Mouse (Mus musculus) midbrain, embryonic 11.5 days (tissue): ENCODE measurements at regions not wholly inside any gene's neighbourhood (a gene's known extent, or its start where the extent isn't known, plus 50 kb on each side); places are given as distances from the start of the nearest gene placed in this dataset.

Experiments
- ATAC-seq: fragments of 200-750 bp; cut with Nextera tagmentation; 2 replicates; pipeline ENCODE4 v1.8.0; 2017; ENCODE audit warnings: moderate TSS enrichment, moderate library complexity; ENCODE audit not compliant: low FRiP score
- DNase-seq: peaks from one replicate; pipeline ENCODE4 v3.0.0; 2015; ENCODE audit warnings: low spot score; ENCODE audit errors: missing footprints
- H3K27ac ChIP-seq: fragments of 300-500 bp; sonication (generic); 2 replicates; pipeline ENCODE4 v1.5.1; 2014; ENCODE audit warnings: low read depth, low read length
- H3K27me3 ChIP-seq: fragments of 300-500 bp; sonication (generic); 2 replicates; pipeline ENCODE4 v1.6.1; 2014; ENCODE audit warnings: mild to moderate bottlenecking, low read length, moderate library complexity, mixed read lengths; ENCODE audit not compliant: control insufficient read depth, insufficient read depth
- H3K36me3 ChIP-seq: fragments of 300-500 bp; sonication (generic); 2 replicates; pipeline ENCODE4 v1.6.1; 2014; ENCODE audit warnings: mild to moderate bottlenecking, low read length, moderate library complexity, mixed read lengths; ENCODE audit not compliant: control insufficient read depth, insufficient read depth
- H3K4me1 ChIP-seq: fragments of 300-500 bp; sonication (generic); 2 replicates; pipeline ENCODE4 v1.6.1; 2014; ENCODE audit warnings: low read length; ENCODE audit not compliant: control insufficient read depth, insufficient read depth
- H3K4me2 ChIP-seq: fragments of 300-500 bp; sonication (generic); 2 replicates; pipeline ENCODE4 v1.6.1; 2014; ENCODE audit warnings: mild to moderate bottlenecking, moderate library complexity
- H3K4me3 ChIP-seq: fragments of 300-500 bp; sonication (generic); 2 replicates; pipeline ENCODE4 v1.5.1; 2014; ENCODE audit warnings: low read depth, low read length
- H3K9ac ChIP-seq: fragments of 300-500 bp; sonication (generic); 2 replicates; pipeline ENCODE4 v1.6.1; 2014; ENCODE audit warnings: low read length
- H3K9me3 ChIP-seq: fragments of 300-500 bp; sonication (generic); 2 replicates; pipeline ENCODE4 v1.6.1; 2016; ENCODE audit warnings: low read length; ENCODE audit not compliant: control insufficient read depth
- WGBS: fragments of 180-500 bp; shearing (Covaris S2); extraction: QIAGEN DNeasy Blood & Tissue Kit; methylation state at CpG from one replicate; pipeline ENCODE4 v1.1.7; 2014; 5-methylcytosine and 5-hydroxymethylcytosine counted together

DNA sequence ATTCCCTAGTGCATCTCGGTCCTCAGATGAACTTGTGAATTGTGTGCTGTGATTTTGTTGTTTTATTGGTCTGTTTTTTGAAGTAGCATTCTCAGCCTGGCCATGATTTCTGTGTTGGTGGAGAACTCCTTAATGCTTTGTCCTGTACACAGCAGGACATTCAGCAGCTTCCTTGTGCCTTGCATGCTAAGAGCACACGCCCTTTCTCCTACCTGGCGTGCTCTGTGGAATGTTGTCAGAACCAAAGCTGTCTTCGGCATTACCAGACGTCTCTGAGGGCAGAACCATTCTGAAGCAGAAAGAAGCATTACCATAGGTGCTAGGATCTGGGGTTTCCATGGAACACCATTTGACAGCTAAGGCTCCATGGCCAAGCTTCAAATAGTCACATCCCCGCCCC is 75.0 kb upstream of the Epc2 start:
- no peaks in the 10 kb centered on the region for H3K9me3 ChIP-seq
- H3K4me3 ChIP-seq: no peak overlapping the region
- H3K4me2 ChIP-seq: no peak overlapping the region
- no peak overlapping the region for H3K27ac ChIP-seq
- H3K36me3 ChIP-seq: no peaks in the 10 kb centered on the region
- no peak for ATAC-seq
- H3K4me1 ChIP-seq: no peaks in the 10 kb centered on the region
- DNase-seq: no peak
- no peaks in the 10 kb centered on the region for H3K27me3 ChIP-seq
- WGBS: 87% methylated on average over 6 of the region's 6 CpGs
- no peak overlapping the region for H3K9ac ChIP-seq

GRCm38 (mm10) chr2:49379222-49379805 is 72.0 kb upstream of the Epc2 start:
- no peak overlapping the region for H3K27ac ChIP-seq
- DNase-seq (no peak), ATAC-seq (no peak)
- 90% methylated on average over 9 of the region's 9 CpGs for WGBS
- no peaks in the 10 kb centered on the region for H3K27me3 ChIP-seq
- H3K36me3 ChIP-seq: no peaks in the 10 kb centered on the region
- no peaks in the 10 kb centered on the region for H3K9me3 ChIP-seq
- H3K4me1 ChIP-seq: no peaks in the 10 kb centered on the region
- no peak overlapping the region for H3K4me3 ChIP-seq
- no peak overlapping the region for H3K4me2 ChIP-seq
- H3K9ac ChIP-seq: no peak overlapping the region

- Histone ChIP-seq H3K9me3 (no peaks in the 10 kb centered on the region), H3K4me3 (no peak overlapping the region), H3K9ac (no peak overlapping the region), H3K27ac (no peak overlapping the region), H3K4me1 (no peaks in the 10 kb centered on the region), H3K4me2 (no peak overlapping the region), H3K27me3 (no peaks in the 10 kb centered on the region), H3K36me3 (no peaks in the 10 kb centered on the region)
- DNase-seq (no peak), ATAC-seq (no peak)
- WGBS: 72% methylated on average over 3 of the region's 3 CpGs
Observed at GRCm38 (mm10) chr2:49380965-49381364, 70.3 kb upstream of the Epc2 start.

DNA sequence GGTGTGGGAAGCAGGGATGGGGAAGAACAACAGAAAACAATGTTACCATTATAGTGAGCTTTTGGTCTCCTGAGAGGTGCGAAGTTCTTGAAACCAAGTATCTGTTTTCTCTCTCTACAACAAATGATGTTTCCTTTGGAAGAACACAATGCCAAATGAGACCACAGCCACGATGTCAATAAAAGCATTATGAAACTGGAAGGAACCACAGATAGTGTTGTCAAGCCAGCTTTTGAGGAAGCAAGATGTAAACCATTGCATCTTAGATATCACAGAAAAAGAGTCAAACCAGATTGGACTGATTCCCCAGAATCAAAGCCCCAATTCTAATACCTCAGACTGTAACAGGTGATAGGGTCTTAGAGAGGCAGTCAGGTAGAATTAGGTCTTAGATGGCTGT is 64.5 kb upstream of the Epc2 start:
- no peak overlapping the region for H3K4me3 ChIP-seq
- WGBS: 77% methylated on average over 2 of the region's 2 CpGs

DNA sequence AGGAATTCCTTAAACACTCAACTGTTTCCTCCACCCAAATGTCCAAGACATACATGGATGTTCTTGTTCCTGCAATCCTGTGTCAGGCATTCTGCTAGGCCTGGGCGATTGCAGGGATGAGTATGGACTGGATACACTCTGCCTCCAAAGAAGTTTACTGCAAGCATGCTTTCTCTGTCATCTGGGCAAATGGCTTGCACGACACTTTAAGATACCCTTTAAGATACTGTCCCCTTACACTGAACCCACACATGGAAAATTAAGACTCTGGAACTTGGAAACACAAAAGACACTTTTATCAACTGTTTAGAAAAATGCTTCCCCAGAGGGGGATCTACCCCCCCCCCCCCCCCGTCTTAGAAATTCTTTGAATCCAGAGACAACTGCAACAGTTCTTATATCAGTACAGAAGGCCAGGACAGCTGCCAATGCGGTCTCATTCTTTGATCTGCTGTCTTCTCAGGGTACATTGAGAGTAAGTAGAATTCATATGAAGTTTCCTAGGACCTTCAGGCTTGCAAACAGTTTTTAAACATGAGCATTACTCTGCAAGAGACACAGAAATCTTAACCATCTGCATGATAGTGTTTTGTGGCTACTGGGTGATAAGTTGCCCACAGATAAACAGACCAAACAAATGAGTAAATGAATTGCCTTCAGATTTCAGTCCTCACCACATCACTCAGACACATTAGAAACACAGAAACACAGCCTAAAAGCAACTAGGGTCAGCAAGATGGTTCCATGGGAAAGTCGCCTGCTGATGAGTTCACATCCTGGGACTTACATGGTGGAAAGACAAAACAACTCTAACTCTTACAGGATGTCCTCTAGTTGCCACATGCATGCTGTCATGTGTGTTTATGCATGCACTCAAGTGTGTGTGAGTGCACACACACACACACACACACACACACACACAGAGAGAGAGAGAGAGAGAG is 59.7 kb upstream of the Epc2 start:
- no peaks in the 10 kb centered on the region for H3K36me3 ChIP-seq
- H3K9me3 ChIP-seq: no peaks in the 10 kb centered on the region
- whole genome bisulfite sequencing: 84% methylated on average over 5 of the region's 5 CpGs
- no peaks in the 10 kb centered on the region for H3K27me3 ChIP-seq
- DNase-seq: peak; percentile 26
- no peaks in the 10 kb centered on the region for H3K4me1 ChIP-seq
- H3K4me2 ChIP-seq: no peak overlapping the region
- H3K27ac ChIP-seq: no peak overlapping the region
- no peak for ATAC-seq
- no peak overlapping the region for H3K4me3 ChIP-seq
- no peak overlapping the region for H3K9ac ChIP-seq

More for the DNA sequence above, 64.5 kb upstream of the Epc2 start:
- Histone ChIP-seq H3K36me3 (no peaks in the 10 kb centered on the region), H3K27ac (no peak overlapping the region), H3K9ac (no peak overlapping the region), H3K27me3 (no peaks in the 10 kb centered on the region), H3K4me1 (no peaks in the 10 kb centered on the region), H3K4me2 (no peak overlapping the region), H3K9me3 (no peaks in the 10 kb centered on the region)
- DNase-seq (no peak), ATAC-seq (no peak)
